Mouse (Mus musculus): ENCODE measurements around the gene Rere.

Gene Rere

GRCm38 (mm10) chr4:150426880-150427476 lies 145.5 kb downstream of the Rere start:
- ATAC-seq (ENCODE audit: low TSS enrichment): no peak

- ATAC-seq (ENCODE audit: low TSS enrichment): no peak
Measured at GRCm38 (mm10) chr4:150428762-150429161, 147.3 kb downstream of the Rere start.

GRCm38 (mm10) chr4:150433827-150434574 lies 152.6 kb downstream of the Rere start:
- no peak for ATAC-seq (ENCODE audit: low TSS enrichment)

GRCm38 (mm10) chr4:150435590-150435989 lies 154.1 kb downstream of the Rere start:
- no peak for ATAC-seq (ENCODE audit: low TSS enrichment)

- no peak for ATAC-seq (ENCODE audit: low TSS enrichment)
Measured at GRCm38 (mm10) chr4:150438621-150439020, 157.2 kb downstream of the Rere start.

GRCm38 (mm10) chr4:150441931-150442330 lies 160.5 kb downstream of the Rere start:
- ATAC-seq (ENCODE audit: low TSS enrichment): peak; percentile 62; the same call in 1 of the 2 replicates

- no peak for ATAC-seq (ENCODE audit: low TSS enrichment)
Measured at GRCm38 (mm10) chr4:150444068-150444467, 162.6 kb downstream of the Rere start.

GRCm38 (mm10) chr4:150446617-150447016 lies 165.2 kb downstream of the Rere start:
- ATAC-seq (ENCODE audit: low TSS enrichment): no peak

- peak; percentile 65; the same call in 1 of the 2 replicates for ATAC-seq (ENCODE audit: low TSS enrichment)
Measured at GRCm38 (mm10) chr4:150447517-150447916, 166.1 kb downstream of the Rere start.

- ATAC-seq (ENCODE audit: low TSS enrichment): no peak
Measured at GRCm38 (mm10) chr4:150448433-150448832, 167.0 kb downstream of the Rere start.

GRCm38 (mm10) chr4:150450081-150450691 lies 168.7 kb downstream of the Rere start:
- peak; percentile 51; the same call in 1 of the 2 replicates for ATAC-seq (ENCODE audit: low TSS enrichment)

GRCm38 (mm10) chr4:150452155-150452847 lies 170.9 kb downstream of the Rere start:
- no peak for ATAC-seq (ENCODE audit: low TSS enrichment)

GRCm38 (mm10) chr4:150454571-150455306 lies 173.3 kb downstream of the Rere start:
- ATAC-seq (ENCODE audit: low TSS enrichment): no peak

GRCm38 (mm10) chr4:150455750-150456149 lies 174.3 kb downstream of the Rere start:
- no peak for ATAC-seq (ENCODE audit: low TSS enrichment)

- no peak for ATAC-seq (ENCODE audit: low TSS enrichment)
Measured at GRCm38 (mm10) chr4:150456452-150456851, 175.0 kb downstream of the Rere start.

GRCm38 (mm10) chr4:150456886-150457285 lies 175.4 kb downstream of the Rere start:
- ATAC-seq (ENCODE audit: low TSS enrichment): no peak

GRCm38 (mm10) chr4:150457353-150457752 lies 175.9 kb downstream of the Rere start:
- ATAC-seq (ENCODE audit: low TSS enrichment): no peak

- no peak for ATAC-seq (ENCODE audit: low TSS enrichment)
Measured at GRCm38 (mm10) chr4:150457771-150458170, 176.3 kb downstream of the Rere start.

GRCm38 (mm10) chr4:150459022-150459794 lies 177.8 kb downstream of the Rere start:
- ATAC-seq (ENCODE audit: low TSS enrichment): no peak

GRCm38 (mm10) chr4:150460451-150460850 lies 179.0 kb downstream of the Rere start:
- ATAC-seq (ENCODE audit: low TSS enrichment): no peak

GRCm38 (mm10) chr4:150461011-150461410 lies 179.6 kb downstream of the Rere start:
- no peak for ATAC-seq (ENCODE audit: low TSS enrichment)

All from frontal cortex, adult (tissue).